Mouse (Mus musculus) liver, embryonic 13.5 days (tissue): ENCODE measurements around the gene Vwa2. TPM values are rescaled to one million over a fixed set of nuclear protein-coding genes. Genes with fewer than 3 reads are reported as not detected.

ENCODE experiments used
- ATAC-seq: fragments of 200-750 bp; cut with Nextera tagmentation; 2 replicates; pipeline ENCODE4 v1.8.0; 2017; ENCODE audit warnings: low read depth, mild to moderate bottlenecking, moderate number of reproducible peaks, moderate library complexity
- DNase-seq: peaks from one replicate; pipeline ENCODE4 v3.0.0; 2022
- H3K27ac ChIP-seq: fragments of 300-500 bp; sonication (generic); 2 replicates; pipeline ENCODE4 v1.5.1; 2015; ENCODE audit warnings: moderate library complexity, mild to moderate bottlenecking, inconsistent platforms
- H3K27me3 ChIP-seq: fragments of 300-500 bp; sonication (generic); 2 replicates; pipeline ENCODE4 v1.6.1; 2015; ENCODE audit warnings: mild to moderate bottlenecking, inconsistent platforms
- H3K36me3 ChIP-seq: fragments of 300-500 bp; sonication (generic); 2 replicates; pipeline ENCODE4 v1.6.1; 2015; ENCODE audit warnings: mild to moderate bottlenecking, inconsistent platforms
- H3K4me1 ChIP-seq: fragments of 300-500 bp; sonication (generic); replicated peaks from 2 replicates; pipeline ENCODE4 v1.6.1; 2015; ENCODE audit warnings: inconsistent platforms
- H3K4me2 ChIP-seq: fragments of 300-500 bp; sonication (generic); 2 replicates; pipeline ENCODE4 v1.6.1; 2015; ENCODE audit warnings: inconsistent platforms, mild to moderate bottlenecking, moderate library complexity
- H3K4me3 ChIP-seq: fragments of 300-500 bp; sonication (generic); replicated peaks from 2 replicates; pipeline ENCODE4 v1.5.1; 2015; ENCODE audit warnings: mild to moderate bottlenecking, inconsistent platforms
- H3K9ac ChIP-seq: fragments of 300-500 bp; sonication (generic); 2 replicates; pipeline ENCODE4 v1.6.1; 2015; ENCODE audit warnings: mild to moderate bottlenecking, inconsistent platforms
- H3K9me3 ChIP-seq: fragments of 300-500 bp; sonication (generic); replicated peaks from 2 replicates; pipeline ENCODE4 v1.6.1; 2016; ENCODE audit warnings: inconsistent platforms
- WGBS: fragments of 180-500 bp; shearing (Covaris S2); methylation state at CpG from one replicate; pipeline ENCODE4 v1.1.7; 2015; ENCODE audit not compliant: insufficient replicate concordance; 5-methylcytosine and 5-hydroxymethylcytosine counted together
- polyA plus RNA-seq: library from polyadenylated mRNA; unstranded; fragments of >200 nt; fragmentation: Nextera tagmentation; extraction: Ambion mirVana; gene quantifications from 2 replicates; pipeline ENCODE4 v1.2.1, GENCODE M21; 2015

Vwa2 gene
- polyA plus RNA-seq, 1 experiment from 2014 or later, result not detected

GRCm38 (mm10) chr19:56935777-56936176 is 61.7 kb downstream of the Vwa2 start:
- no peaks in the 10 kb centered on the region for H3K4me1 ChIP-seq
- 71% methylated on average over 7 of the region's 7 CpGs for WGBS
- DNase-seq, result no peak
- no peaks in the 10 kb centered on the region for H3K27me3 ChIP-seq
- H3K9me3 ChIP-seq, result no peaks in the 10 kb centered on the region
- no peak overlapping the region for H3K27ac ChIP-seq
- no peak overlapping the region for H3K9ac ChIP-seq
- no peaks in the 10 kb centered on the region for H3K36me3 ChIP-seq
- no peak for ATAC-seq
- H3K4me3 ChIP-seq, result no peak overlapping the region
- no peak overlapping the region for H3K4me2 ChIP-seq

DNA sequence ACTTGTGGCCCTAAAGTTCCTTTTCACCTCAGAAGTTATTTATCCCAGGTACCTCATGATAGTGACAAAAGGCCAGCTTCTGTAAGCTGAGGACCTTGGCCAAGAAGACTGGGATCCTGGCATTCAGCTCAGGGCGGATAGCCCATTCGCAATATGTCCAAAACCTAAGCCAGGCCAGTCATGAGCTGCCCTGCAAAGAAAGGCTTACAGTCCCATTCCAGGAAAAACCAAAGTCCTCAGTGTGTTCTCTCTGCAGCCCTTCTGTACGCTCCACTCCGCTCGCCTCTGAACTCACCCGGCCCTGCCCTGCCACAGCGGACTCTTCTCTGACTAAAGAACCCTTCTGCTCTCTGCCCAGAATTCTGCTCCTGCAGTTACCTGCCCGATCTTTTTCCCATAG is 62.2 kb downstream of the Vwa2 start:
- Histone ChIP-seq H3K36me3 (no peaks in the 10 kb centered on the region), H3K4me2 (no peak overlapping the region), H3K9me3 (no peaks in the 10 kb centered on the region), H3K9ac (no peak overlapping the region), H3K4me3 (no peak overlapping the region), H3K27me3 (no peaks in the 10 kb centered on the region), H3K27ac (no peak overlapping the region), H3K4me1 (no peaks in the 10 kb centered on the region)
- DNase-seq (no peak), ATAC-seq (no peak)
- 85% methylated on average over 8 of the region's 8 CpGs for WGBS

GRCm38 (mm10) chr19:56937911-56938310 is 63.9 kb downstream of the Vwa2 start:
- Histone ChIP-seq H3K9ac (no peak overlapping the region), H3K4me2 (no peak overlapping the region), H3K4me1 (no peaks in the 10 kb centered on the region), H3K27me3 (no peaks in the 10 kb centered on the region), H3K4me3 (no peak overlapping the region), H3K36me3 (no peaks in the 10 kb centered on the region), H3K9me3 (no peaks in the 10 kb centered on the region), H3K27ac (no peak overlapping the region)
- DNase-seq, result no peak
- ATAC-seq, result no peak
- 82% methylated on average over 5 of the region's 5 CpGs for WGBS

DNA sequence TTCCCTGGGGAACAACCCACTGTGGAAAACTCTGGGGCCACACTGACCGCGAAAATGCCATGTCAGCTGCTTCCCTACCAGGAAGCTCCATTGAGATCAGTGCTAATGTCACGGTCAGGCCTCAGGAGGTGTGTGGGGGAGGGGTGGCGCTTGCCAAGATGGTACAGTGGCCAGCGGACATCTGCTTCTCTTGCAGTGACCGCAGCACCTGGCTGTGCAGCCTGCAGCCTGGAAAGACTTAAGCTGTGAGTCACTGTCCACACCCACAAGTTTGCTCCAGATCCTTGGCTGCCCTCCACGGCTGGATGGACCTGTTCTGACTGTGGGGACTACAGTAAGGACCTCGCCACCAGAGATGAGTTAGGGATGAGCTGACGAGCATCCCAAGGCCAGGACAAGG is 65.8 kb downstream of the Vwa2 start:
- H3K36me3 ChIP-seq, result no peaks in the 10 kb centered on the region
- no peak overlapping the region for H3K27ac ChIP-seq
- no peak overlapping the region for H3K4me2 ChIP-seq
- no peak for ATAC-seq
- H3K9me3 ChIP-seq, result no peaks in the 10 kb centered on the region
- 64% methylated on average over 9 of the region's 9 CpGs for WGBS
- H3K27me3 ChIP-seq, result no peaks in the 10 kb centered on the region
- no peak overlapping the region for H3K9ac ChIP-seq
- DNase-seq, result no peak
- H3K4me3 ChIP-seq, result no peak overlapping the region
- no peaks in the 10 kb centered on the region for H3K4me1 ChIP-seq

GRCm38 (mm10) chr19:56940507-56940906 is 66.5 kb downstream of the Vwa2 start:
- H3K9ac ChIP-seq, result no peak overlapping the region
- ATAC-seq, result no peak
- no peak overlapping the region for H3K4me2 ChIP-seq
- no peaks in the 10 kb centered on the region for H3K27me3 ChIP-seq
- no peaks in the 10 kb centered on the region for H3K9me3 ChIP-seq
- DNase-seq, result no peak
- H3K27ac ChIP-seq, result no peak overlapping the region
- H3K4me3 ChIP-seq, result no peak overlapping the region
- H3K36me3 ChIP-seq, result no peaks in the 10 kb centered on the region
- no peaks in the 10 kb centered on the region for H3K4me1 ChIP-seq
- 75% methylated on average over 11 of the region's 11 CpGs for WGBS

DNA sequence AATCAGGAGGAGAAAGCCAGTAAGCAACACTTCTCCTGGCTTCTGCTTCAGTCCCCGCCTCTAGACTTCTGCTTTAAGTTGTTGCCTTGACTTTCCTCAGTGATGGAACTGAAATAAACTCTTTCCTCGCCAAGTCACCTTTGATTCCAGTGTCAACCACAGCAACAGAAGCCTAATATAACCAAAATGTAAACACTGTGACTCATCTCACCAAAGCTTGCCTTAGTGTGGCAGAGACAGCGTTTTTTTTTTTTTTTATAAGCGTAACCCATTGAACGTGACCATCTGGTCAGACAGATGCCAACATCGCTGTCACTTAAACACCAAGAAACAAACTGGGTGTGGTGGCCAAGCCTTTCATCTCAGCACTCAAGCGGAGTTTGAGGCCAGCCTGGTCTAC is 68.2 kb downstream of the Vwa2 start:
- Histone ChIP-seq H3K9ac (no peak overlapping the region), H3K27ac (no peak overlapping the region), H3K4me1 (no peaks in the 10 kb centered on the region), H3K4me3 (no peak overlapping the region), H3K9me3 (no peaks in the 10 kb centered on the region), H3K27me3 (no peaks in the 10 kb centered on the region), H3K36me3 (no peaks in the 10 kb centered on the region), H3K4me2 (no peak overlapping the region)
- no peak for DNase-seq
- 67% methylated on average over 7 of the region's 7 CpGs for WGBS
- ATAC-seq, result no peak

DNA sequence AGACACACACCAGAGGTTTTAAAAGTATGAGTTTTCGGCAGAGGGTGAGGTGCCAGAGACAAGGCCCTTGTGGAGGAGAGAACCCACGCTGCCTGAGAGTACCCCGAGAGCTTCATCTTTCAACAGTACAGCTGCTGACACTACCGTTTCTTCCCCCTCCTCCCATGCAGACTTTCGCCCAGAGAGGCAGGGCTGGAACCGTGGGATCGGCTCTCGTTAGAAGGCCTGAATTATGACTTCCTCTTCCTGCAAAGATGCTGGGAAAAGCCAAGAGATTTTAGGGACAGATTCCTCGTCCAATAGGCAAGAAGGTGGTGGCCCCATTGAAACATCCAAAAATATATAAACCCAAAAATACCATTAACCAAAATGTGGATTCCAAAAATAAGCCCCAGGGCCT is 70.2 kb downstream of the Vwa2 start:
- H3K36me3 ChIP-seq, result no peaks in the 10 kb centered on the region
- no peak overlapping the region for H3K27ac ChIP-seq
- H3K9ac ChIP-seq, result no peak overlapping the region
- H3K9me3 ChIP-seq, result no peaks in the 10 kb centered on the region
- DNase-seq (no peak), ATAC-seq (no peak)
- no peak overlapping the region for H3K4me2 ChIP-seq
- no peaks in the 10 kb centered on the region for H3K4me1 ChIP-seq
- H3K4me3 ChIP-seq, result no peak overlapping the region
- no peaks in the 10 kb centered on the region for H3K27me3 ChIP-seq
- 48% methylated on average over 9 of the region's 9 CpGs for WGBS

GRCm38 (mm10) chr19:56944826-56945225 is 70.8 kb downstream of the Vwa2 start:
- H3K9ac ChIP-seq, result no peak overlapping the region
- no peaks in the 10 kb centered on the region for H3K36me3 ChIP-seq
- H3K27me3 ChIP-seq, result no peaks in the 10 kb centered on the region
- DNase-seq (no peak), ATAC-seq (no peak)
- no peak overlapping the region for H3K27ac ChIP-seq
- no peak overlapping the region for H3K4me2 ChIP-seq
- no peaks in the 10 kb centered on the region for H3K9me3 ChIP-seq
- no peaks in the 10 kb centered on the region for H3K4me1 ChIP-seq
- WGBS, result 79% methylated on average over 3 of the region's 3 CpGs
- no peak overlapping the region for H3K4me3 ChIP-seq

DNA sequence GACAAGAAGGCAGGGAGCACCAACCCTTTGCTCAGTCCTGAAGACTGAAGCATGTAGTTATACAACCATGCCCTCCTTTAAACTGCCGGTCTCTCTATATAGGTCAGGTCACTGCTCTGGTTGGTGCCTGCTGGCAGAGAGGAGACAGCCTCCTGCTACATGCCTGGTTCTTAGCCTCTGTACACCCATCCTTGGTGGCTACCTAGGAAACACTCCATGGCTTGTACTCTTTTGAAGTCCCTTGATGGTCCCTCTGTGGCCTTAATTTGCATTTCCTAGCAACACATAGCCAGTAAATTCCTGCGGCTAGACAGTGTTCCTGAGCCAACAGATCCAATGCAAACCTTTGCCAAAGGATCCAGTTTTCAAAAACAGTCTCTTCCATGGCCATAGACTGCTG is 71.6 kb downstream of the Vwa2 start:
- WGBS, result 74% methylated on average over 2 of the region's 2 CpGs
- H3K4me1 ChIP-seq, result no peaks in the 10 kb centered on the region
- H3K9me3 ChIP-seq, result no peaks in the 10 kb centered on the region
- no peak for DNase-seq
- no peak overlapping the region for H3K27ac ChIP-seq
- H3K9ac ChIP-seq, result no peak overlapping the region
- H3K4me2 ChIP-seq, result no peak overlapping the region
- no peaks in the 10 kb centered on the region for H3K27me3 ChIP-seq
- H3K4me3 ChIP-seq, result no peak overlapping the region
- H3K36me3 ChIP-seq, result no peaks in the 10 kb centered on the region
- ATAC-seq, result no peak

DNA sequence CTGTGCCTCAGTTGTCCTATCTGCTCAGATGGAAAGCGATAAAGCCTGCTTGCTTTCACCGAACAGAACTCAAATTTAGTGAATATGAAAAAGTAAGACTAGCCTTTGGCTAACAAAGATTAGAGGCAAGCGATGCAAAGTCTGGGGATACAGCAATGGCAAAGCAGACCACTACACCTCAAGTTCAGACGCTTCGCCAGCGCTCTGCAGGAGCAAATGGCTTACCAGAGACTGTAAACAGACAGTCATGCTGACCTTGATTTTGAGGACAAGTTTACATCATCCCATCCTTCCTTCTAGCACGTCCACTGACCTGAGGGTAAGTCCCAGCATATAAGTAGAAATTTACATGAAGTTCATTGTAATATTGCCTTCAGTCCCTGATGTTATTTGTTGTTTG is 72.2 kb downstream of the Vwa2 start:
- H3K27me3 ChIP-seq, result no peaks in the 10 kb centered on the region
- H3K4me1 ChIP-seq, result no peaks in the 10 kb centered on the region
- H3K4me2 ChIP-seq, result no peak overlapping the region
- H3K36me3 ChIP-seq, result no peaks in the 10 kb centered on the region
- H3K4me3 ChIP-seq, result no peak overlapping the region
- DNase-seq, result no peak
- no peaks in the 10 kb centered on the region for H3K9me3 ChIP-seq
- WGBS, result 69% methylated on average over 7 of the region's 7 CpGs
- H3K27ac ChIP-seq, result no peak overlapping the region
- ATAC-seq, result no peak
- H3K9ac ChIP-seq, result no peak overlapping the region

GRCm38 (mm10) chr19:56946727-56947126 is 72.7 kb downstream of the Vwa2 start:
- ATAC-seq, result no peak
- Histone ChIP-seq H3K36me3 (no peaks in the 10 kb centered on the region), H3K27me3 (no peaks in the 10 kb centered on the region), H3K4me1 (no peaks in the 10 kb centered on the region), H3K27ac (no peak overlapping the region), H3K4me2 (no peak overlapping the region), H3K9ac (no peak overlapping the region), H3K9me3 (no peaks in the 10 kb centered on the region), H3K4me3 (no peak overlapping the region)
- WGBS, result 78% methylated on average over 3 of the region's 3 CpGs
- DNase-seq, result no peak

GRCm38 (mm10) chr19:56947971-56948610 is 74.0 kb downstream of the Vwa2 start:
- WGBS, result 52% methylated on average over 6 of the region's 6 CpGs
- H3K4me3 ChIP-seq, result no peak overlapping the region

More at GRCm38 (mm10) chr19:56947971-56948610, 74.0 kb downstream of the Vwa2 start:
- DNase-seq (no peak), ATAC-seq (no peak)
- Histone ChIP-seq H3K4me1 (no peaks in the 10 kb centered on the region), H3K9ac (no peak overlapping the region), H3K27me3 (no peaks in the 10 kb centered on the region), H3K36me3 (no peaks in the 10 kb centered on the region), H3K27ac (no peak overlapping the region), H3K9me3 (no peaks in the 10 kb centered on the region), H3K4me2 (no peak overlapping the region)
